Mouse (Mus musculus) testis, adult 2 months (tissue): ENCODE data around the gene Adal. TPM values are rescaled to one million over a fixed set of nuclear protein-coding genes. Genes with fewer than 3 reads are reported as not detected.

Experiments
- H3K27ac ChIP-seq: fragments of 200-500 bp; 2 replicates; pipeline ENCODE4 v1.5.1; 2012; ENCODE audit warnings: low read depth, low read length; ENCODE audit not compliant: control insufficient read depth, insufficient read depth
- H3K27me3 ChIP-seq: fragments of 200-500 bp; 2 replicates; pipeline ENCODE4 v1.6.1; 2012; ENCODE audit warnings: mild to moderate bottlenecking, low read length, moderate library complexity; ENCODE audit not compliant: control insufficient read depth, insufficient read depth
- H3K36me3 ChIP-seq: fragments of 200-500 bp; 2 replicates; pipeline ENCODE4 v1.6.1; 2012; ENCODE audit warnings: mild to moderate bottlenecking, low read length; ENCODE audit not compliant: control insufficient read depth, insufficient read depth
- H3K4me1 ChIP-seq: fragments of 200-500 bp; 2 replicates; pipeline ENCODE4 v1.6.1; 2012; ENCODE audit warnings: low read length; ENCODE audit not compliant: control insufficient read depth, insufficient read depth
- H3K4me3 ChIP-seq: fragments of 200-500 bp; 2 replicates; pipeline ENCODE4 v1.5.1; 2012; ENCODE audit warnings: low read depth, mild to moderate bottlenecking, low read length, moderate library complexity, mixed read lengths; ENCODE audit not compliant: control insufficient read depth
- CTCF ChIP-seq: fragments of 200-500 bp; IDR thresholded peaks from 2 replicates; pipeline ENCODE4 v1.5.1; 2012; ENCODE audit warnings: low read depth, mild to moderate bottlenecking, inconsistent platforms, low read length, moderate library complexity; ENCODE audit not compliant: control insufficient read depth, insufficient read depth, insufficient replicate concordance
- POLR2A ChIP-seq: fragments of 200-500 bp; IDR thresholded peaks from 2 replicates; pipeline ENCODE4 v1.6.1; 2012; ENCODE audit warnings: low read depth, mild to moderate bottlenecking, inconsistent platforms, low read length, moderate library complexity; ENCODE audit not compliant: control insufficient read depth
- polyA plus RNA-seq: library from polyadenylated mRNA; depleted of rRNA; stranded (reverse); fragments of >200 nt; gene quantifications from 2 replicates; pipeline ENCODE4 v1.2.3, GENCODE M21; 2012; rRNA removed

Adal gene
- polyA plus RNA-seq, 1 experiment = 6.1 TPM

GRCm38 (mm10) chr2:121178828-121179479 is 38.7 kb downstream of the Adal start:
- no peak for TF ChIP-seq POLR2A
- TF ChIP-seq CTCF = no peak
- Histone ChIP-seq H3K27me3 (no peaks in the 10 kb centered on the region), H3K4me1 (no peaks in the 10 kb centered on the region), H3K36me3 (peaks cover 2% of the 10 kb centered on the region; the same call in 1 of the 2 replicates), H3K4me3 (no peak overlapping the region), H3K27ac (no peak overlapping the region)

- no peak for TF ChIP-seq POLR2A
- no peak for TF ChIP-seq CTCF
- H3K4me3 ChIP-seq = no peak overlapping the region
- H3K36me3 ChIP-seq = peaks cover 3% of the 10 kb centered on the region; the same call in 1 of the 2 replicates
Observed at GRCm38 (mm10) chr2:121183431-121183830, 43.2 kb downstream of the Adal start.

GRCm38 (mm10) chr2:121184142-121184541 is 43.9 kb downstream of the Adal start:
- Histone ChIP-seq H3K4me3 (no peak overlapping the region), H3K27ac (no peak overlapping the region), H3K4me1 (no peaks in the 10 kb centered on the region), H3K36me3 (peaks cover 4% of the 10 kb centered on the region; the same call in 1 of the 2 replicates), H3K27me3 (no peaks in the 10 kb centered on the region)
- TF ChIP-seq POLR2A = no peak
- no peak for TF ChIP-seq CTCF

More at GRCm38 (mm10) chr2:121183431-121183830, 43.2 kb downstream of the Adal start:
- H3K27ac ChIP-seq = no peak overlapping the region
- no peaks in the 10 kb centered on the region for H3K27me3 ChIP-seq
- no peaks in the 10 kb centered on the region for H3K4me1 ChIP-seq

GRCm38 (mm10) chr2:121188530-121188929 is 48.3 kb downstream of the Adal start:
- Histone ChIP-seq H3K36me3 (peaks cover 3% of the 10 kb centered on the region; the same call in 1 of the 2 replicates), H3K27me3 (no peaks in the 10 kb centered on the region), H3K4me3 (no peak overlapping the region), H3K4me1 (no peaks in the 10 kb centered on the region), H3K27ac (no peak overlapping the region)
- no peak for TF ChIP-seq CTCF

- no peaks in the 10 kb centered on the region for H3K27me3 ChIP-seq
Observed at GRCm38 (mm10) chr2:121195466-121195865, 55.2 kb downstream of the Adal start.

GRCm38 (mm10) chr2:121204276-121204675 is 64.0 kb downstream of the Adal start:
- no peak for TF ChIP-seq CTCF
- no peak for TF ChIP-seq POLR2A
- no peak overlapping the region for H3K4me3 ChIP-seq
- H3K4me1 ChIP-seq = no peaks in the 10 kb centered on the region
- H3K27me3 ChIP-seq = no peaks in the 10 kb centered on the region
- H3K36me3 ChIP-seq = no peaks in the 10 kb centered on the region; the same call in 1 of the 2 replicates
- no peak overlapping the region for H3K27ac ChIP-seq

More at GRCm38 (mm10) chr2:121195466-121195865, 55.2 kb downstream of the Adal start:
- TF ChIP-seq POLR2A = no peak
- no peak for TF ChIP-seq CTCF
- peaks cover 1% of the 10 kb centered on the region; the same call in 1 of the 2 replicates for H3K36me3 ChIP-seq
- H3K4me1 ChIP-seq = no peaks in the 10 kb centered on the region
- no peak overlapping the region for H3K4me3 ChIP-seq
- H3K27ac ChIP-seq = no peak overlapping the region

Other genes starting within 250 kb of the Adal start
- 12.6 and 16.4 TPM in 2 replicates for gene Ubr1, start 169.7 kb upstream of the Adal start, polyA plus RNA-seq
- gene Tmem62, start 163.4 kb upstream of the Adal start, polyA plus RNA-seq = 2.2 and 3.6 TPM in 2 replicates
- 11.0 and 11.7 TPM in 2 replicates for gene Ccndbp1, start 132.0 kb upstream of the Adal start, polyA plus RNA-seq
- not detected in 2 replicates for gene Epb42, start 103.4 kb upstream of the Adal start, polyA plus RNA-seq
- not detected in 2 replicates for gene Tgm5, start 54.6 kb upstream of the Adal start, polyA plus RNA-seq
- gene Tgm7, start 30.6 kb upstream of the Adal start, polyA plus RNA-seq = 0.41 and 0.65 TPM in 2 replicates
- gene Lcmt2, start 225 bp downstream of the Adal start, polyA plus RNA-seq = 1.6 and 1.9 TPM in 2 replicates
- 36.3 and 37.0 TPM in 2 replicates for gene Tubgcp4, start 30.2 kb downstream of the Adal start, polyA plus RNA-seq
- 2.4 and 2.8 TPM in 2 replicates for gene Zscan29, start 30.7 kb downstream of the Adal start, polyA plus RNA-seq
- gene Trp53bp1, start 131.0 kb downstream of the Adal start, polyA plus RNA-seq = 57.6 and 58.2 TPM in 2 replicates
- gene Map1a, start 149.2 kb downstream of the Adal start, polyA plus RNA-seq = 1.2 and 1.6 TPM in 2 replicates
- 29.7 and 33.1 TPM in 2 replicates for gene Ppip5k1, start 215.0 kb downstream of the Adal start, polyA plus RNA-seq
- gene Ckmt1, start 217.3 kb downstream of the Adal start, polyA plus RNA-seq = 0.31 and 1.1 TPM in 2 replicates
- 0.11 and 0.12 TPM in 2 replicates for gene Strc, start 246.7 kb downstream of the Adal start, polyA plus RNA-seq